Comparison of ENCODE assay signal across 8 mouse cellular contexts in the genomic region with DNA sequence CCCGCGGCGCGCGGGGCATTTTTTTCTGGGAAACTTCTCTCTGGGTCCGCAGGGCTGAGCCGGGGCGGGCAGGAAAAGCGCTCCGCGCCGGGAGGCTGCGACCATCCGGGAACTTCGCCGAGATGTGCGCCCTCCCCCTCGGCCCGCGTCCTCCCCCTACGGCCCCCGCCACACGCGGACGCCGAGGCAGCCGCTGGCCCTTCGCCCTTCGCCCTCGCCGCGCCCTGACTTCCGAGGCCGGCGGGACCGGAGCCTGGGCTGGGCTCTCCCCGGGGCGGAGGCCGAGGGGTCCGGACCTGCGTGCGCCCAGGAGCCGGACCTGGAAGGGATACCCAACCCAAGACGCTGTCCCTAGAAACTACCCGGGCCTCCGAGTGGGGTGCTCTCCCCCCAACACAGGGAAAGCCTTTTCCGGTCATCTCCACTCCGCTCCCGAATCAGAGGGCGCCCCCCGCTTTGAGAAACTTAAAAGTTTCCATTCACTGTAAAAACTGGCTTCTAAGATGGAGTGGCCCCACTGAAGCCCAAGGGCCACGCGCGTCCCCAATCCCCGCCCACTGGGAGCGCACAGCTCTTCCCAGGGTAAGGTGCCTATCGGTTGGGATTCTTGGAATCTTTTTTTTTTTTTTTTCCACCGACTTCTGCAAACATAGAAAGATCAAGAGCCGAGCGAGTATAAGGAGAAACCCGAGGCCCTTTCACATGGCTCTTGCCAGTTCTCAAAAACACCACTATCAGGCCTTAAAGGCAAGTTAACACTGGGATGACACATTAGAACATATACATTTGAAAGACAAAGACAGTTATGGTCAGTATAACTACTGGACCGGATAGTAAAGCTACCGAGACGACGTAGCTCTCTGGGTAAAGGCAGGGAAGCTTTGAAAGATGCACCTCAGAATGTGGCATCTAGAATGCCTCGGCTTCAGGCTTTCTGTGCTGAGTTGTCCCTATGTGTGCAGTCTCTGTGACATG. TPM values are rescaled to one million over a fixed set of nuclear protein-coding genes. Genes with fewer than 3 reads are reported as not detected.
DNase-seq lines count a peak whose midpoint lies in the region; ATAC-seq and TF ChIP-seq lines count a peak whose summit lies in the region.

A gene (minus strand): TSS at position 379 of the 975 bp plus-strand sequence.

- H3K9me3 ChIP-seq in hindbrain, embryonic 12.5 days (replicated peaks): no peaks in the 10 kb centered on the region
- no peaks in the 10 kb centered on the region for H3K9me3 ChIP-seq in lung, postnatal 0 days (ENCODE audit: low read length)

- in situ Hi-C loops in Patski (cut with MboI; ENCODE audit: low pct_unique_long_range_greater_than_20kb): no loop called here

- H3K4me2 ChIP-seq in hindbrain, embryonic 12.5 days (replicated peaks): peak within 1 kb of the TSS; percentile 69
- H3K4me2 ChIP-seq in lung, postnatal 0 days (replicated peaks; ENCODE audit: low read depth, low read length): peak within 1 kb of the TSS; percentile 90

- no peaks in the 10 kb centered on the region for H3K27me3 ChIP-seq in Patski
- H3K27me3 ChIP-seq in hindbrain, embryonic 12.5 days: no peaks in the 10 kb centered on the region
- H3K27me3 ChIP-seq in lung, postnatal 0 days (replicated peaks; ENCODE audit: insufficient read depth, low read length): no peaks in the 10 kb centered on the region

- H3K27ac ChIP-seq in hindbrain, embryonic 12.5 days: peak within 1 kb of the TSS; percentile 66; the same call in 1 of the 2 replicates
- peak within 1 kb of the TSS; percentile 88 for H3K27ac ChIP-seq in lung, postnatal 0 days (ENCODE audit: low read length)

- no peak for TF ChIP-seq EP300 in lung, postnatal 0 days (IDR thresholded peaks at IDR 0.05)

- ATAC-seq in Patski: peak; percentile 67
- peak; percentile 85 for ATAC-seq in hindbrain, embryonic 12.5 days (ENCODE audit: low FRiP score)
- ATAC-seq in lung, postnatal 0 days: peak; percentile 81

- H3K9ac ChIP-seq in hindbrain, embryonic 12.5 days: peak within 1 kb of the TSS; percentile 71
- H3K9ac ChIP-seq in lung, postnatal 0 days (replicated peaks; ENCODE audit: low read depth): peak within 1 kb of the TSS; percentile 70

- no peaks in the 10 kb centered on the region for H3K36me3 ChIP-seq in hindbrain, embryonic 12.5 days
- no peaks in the 10 kb centered on the region for H3K36me3 ChIP-seq in lung, postnatal 0 days (ENCODE audit: insufficient read depth, low read length)

- peak within 1 kb of the TSS; percentile 65 for H3K4me3 ChIP-seq in hindbrain, embryonic 12.5 days
- peak within 1 kb of the TSS; percentile 84 for H3K4me3 ChIP-seq in lung, postnatal 0 days (ENCODE audit: low read depth, low read length)

- no peak for DNase-seq in Patski (ENCODE audit: low read depth, low spot score)
- DNase-seq in cerebellum, postnatal 10 days: peak; percentile 79 to 86
- DNase-seq in frontal cortex, postnatal 36 days (ENCODE audit: low spot score in 2 of 2): peak; percentile 68 to 69
- DNase-seq in layer of hippocampus, postnatal 14 days (ENCODE audit: low spot score in 2 of 2): peak; percentile 62 to 63
- peak; percentile 70 for DNase-seq in lung, postnatal 0 days (ENCODE audit: low spot score)
- peak; percentile 62 for DNase-seq in ovary, postnatal 14 days (ENCODE audit: low spot score)
- DNase-seq in urinary bladder, postnatal 10 days (ENCODE audit: low spot score): peak; percentile 28

- CTCF ChIA-PET in Patski (lab: Charles Lee): interaction anchor here (1.4 to 1.5 kb wide), 2 partner anchors 10 to 20 kb away, joined by 5 read pairs; no protein-coding TSS in a partner anchor

- WGBS in hindbrain, embryonic 12.5 days: 1% methylated on average over 54 of the region's 66 CpGs
- WGBS in lung, postnatal 0 days: 3% methylated on average over 42 of the region's 66 CpGs

- TF ChIP-seq CTCF in Patski (IDR thresholded peaks at IDR 0.05): no peak
- no peak for TF ChIP-seq CTCF in lung, postnatal 0 days (IDR thresholded peaks at IDR 0.05)

- peaks cover 14% of the 10 kb centered on the region for H3K4me1 ChIP-seq in hindbrain, embryonic 12.5 days
- H3K4me1 ChIP-seq in lung, postnatal 0 days (ENCODE audit: insufficient read depth, low read depth, low read length): peaks cover 3% of the 10 kb centered on the region; the same call in 1 of the 2 replicates

- POLR2A ChIA-PET in Patski (lab: Charles Lee): no interaction called here

RNA-seq across cellular contexts. Expression of the gene that starts here (rescaled TPM):
- 20.2 TPM for polyA plus RNA-seq in Patski (2021)
- 7.3 and 8.7 TPM in 2 replicates for polyA plus RNA-seq in hindbrain, embryonic 12.5 days (2016; fragmentation: Nextera tagmentation; extraction: Ambion mirVana)
- total RNA-seq in layer of hippocampus, postnatal 14 days (2021): 10 to 100 TPM; 12.0 to 12.8 TPM
- 9.5 and 9.6 TPM in 2 replicates for polyA plus RNA-seq in lung, postnatal 0 days (2015; fragmentation: Nextera tagmentation; extraction: Ambion mirVana)
